Mouse (Mus musculus) activated CD4-positive, CD25-positive, alpha-beta regulatory T cell, adult 9 weeks (primary cell): Measurements from ENCODE around the gene Slpi. TPM values are rescaled to one million over a fixed set of nuclear protein-coding genes. Genes with fewer than 3 reads are reported as not detected.

Source experiments
- polyA plus RNA-seq: library from polyadenylated mRNA; unstranded; fragments of 100-300 nt; shearing (Covaris generic); gene quantifications from one replicate; pipeline ENCODE4 v1.2.1, GENCODE M21; 2017

Slpi gene
- polyA plus RNA-seq, result 5.0 TPM

DNA sequence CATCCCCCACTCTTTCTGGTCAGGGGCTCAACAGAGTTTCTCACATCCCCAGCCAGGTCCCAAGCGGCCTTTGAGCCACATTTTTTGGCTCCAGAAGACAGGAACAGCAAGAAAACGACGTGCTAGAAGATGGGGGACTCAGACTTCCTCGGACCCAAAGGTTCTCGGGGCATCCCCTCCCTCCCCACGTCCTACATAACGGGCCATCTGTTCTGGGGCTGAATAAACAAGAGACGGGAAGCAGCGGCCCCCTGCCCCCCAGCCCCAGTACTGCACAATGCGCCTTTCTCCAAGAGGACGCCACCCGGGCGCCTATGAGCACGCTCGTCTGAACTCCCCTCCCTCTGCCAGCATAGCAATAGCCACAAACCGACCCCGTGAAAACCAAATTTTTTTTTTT lies at the start of gene Slpi:
TSS of gene Slpi (minus strand) at position 76 of the 400 bp plus-strand sequence.

DNA sequence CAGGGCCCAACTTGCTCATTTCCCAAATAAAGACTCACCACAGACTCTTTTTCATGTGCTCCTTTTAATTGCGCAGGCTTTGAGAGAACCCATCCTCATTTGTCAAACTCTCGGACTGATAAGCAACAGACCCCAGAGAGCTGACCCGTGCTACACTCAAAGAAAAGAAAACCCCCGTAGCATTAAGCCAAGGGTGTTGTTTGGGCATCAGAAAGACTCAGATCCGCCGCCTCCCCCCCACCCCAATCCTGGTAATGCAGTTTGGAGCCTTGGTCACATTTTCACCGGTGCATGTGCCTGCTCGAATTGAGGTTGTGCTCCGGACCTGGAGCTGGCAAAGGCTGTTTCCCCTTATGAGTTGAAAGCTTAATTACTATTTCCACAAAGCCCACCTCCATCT lies 16.2 kb upstream of the Slpi start, which contains the start of gene Matn4:
TSS of gene Matn4 (minus strand) at position 101 of the 400 bp plus-strand sequence.

DNA sequence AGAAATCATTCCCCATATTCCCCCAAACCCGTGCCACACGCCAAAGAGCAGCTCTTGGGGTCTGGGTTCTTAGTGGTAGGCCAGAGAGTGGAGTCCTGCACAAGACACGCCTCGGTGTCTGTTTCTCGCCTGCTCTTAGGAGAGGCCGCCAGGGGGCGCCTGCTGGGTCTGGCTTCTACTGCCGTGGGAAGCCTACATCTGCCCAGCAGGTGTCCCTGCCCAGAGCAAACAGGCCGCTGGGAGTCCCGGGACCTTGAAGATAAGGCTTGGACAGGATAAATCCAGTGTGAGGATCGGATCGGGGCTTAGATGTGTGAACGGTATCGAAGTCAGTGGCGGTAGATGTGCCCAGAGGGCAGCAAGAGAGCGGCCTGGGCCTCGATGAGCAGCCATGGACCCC lies 14.0 kb upstream of the Slpi start, which contains the start of gene Rbpjl:
TSS of gene Rbpjl (plus strand) at position 236 of the 400 bp plus-strand sequence.

DNA sequence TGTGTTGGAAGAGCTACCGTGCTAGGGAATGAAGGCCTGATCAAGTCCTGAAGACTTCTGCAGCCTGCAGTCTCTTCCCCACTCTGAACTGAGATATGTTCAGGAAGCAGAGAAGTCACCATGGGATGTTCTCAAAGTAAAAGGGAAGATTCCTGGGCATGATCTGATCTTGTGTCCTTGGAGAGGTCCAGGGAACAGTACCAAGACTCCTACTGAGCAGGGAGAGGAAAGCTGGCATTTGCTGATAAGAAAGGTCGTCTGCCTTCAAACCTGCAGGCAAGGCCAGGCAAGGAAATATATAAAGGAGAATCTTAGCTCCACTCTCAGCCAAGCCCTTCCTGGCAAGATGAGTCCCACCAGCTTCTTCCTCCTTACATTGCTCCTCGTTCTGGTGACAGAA lies 56.5 kb downstream of the Slpi start, which contains the start of gene Svs5:
TSS of gene Svs5 (plus strand) at position 301 of the 400 bp plus-strand sequence.

DNA sequence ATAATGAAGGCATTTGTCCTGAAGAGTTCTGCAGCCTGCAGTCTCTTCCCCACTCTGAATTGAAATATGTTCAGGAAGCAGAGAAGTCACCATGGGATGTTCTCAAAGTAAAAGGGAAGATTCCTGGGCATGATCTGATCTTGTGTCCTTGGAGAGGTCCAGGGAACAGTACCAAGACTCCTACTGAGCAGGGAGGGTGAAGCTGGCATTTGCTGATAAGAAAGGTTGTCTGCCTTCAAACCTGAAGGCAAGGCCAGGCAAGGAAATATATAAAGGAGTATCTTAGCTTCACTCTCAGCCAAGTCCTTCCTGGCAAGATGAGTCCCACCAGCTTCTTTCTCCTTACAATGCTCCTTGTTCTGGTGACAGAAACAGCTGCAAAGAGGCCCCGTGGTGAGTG lies 72.4 kb downstream of the Slpi start, which contains the start of gene Svs6:
TSS of gene Svs6 (plus strand) at position 301 of the 400 bp plus-strand sequence.

Other genes with a start within 250 kb of the Slpi start
- gene Kcns1, start 218.0 kb downstream of the Slpi start, polyA plus RNA-seq, result not detected
- gene Wfdc5, start 206.4 kb downstream of the Slpi start, polyA plus RNA-seq, result not detected
- not detected for gene Wfdc12, start 198.5 kb downstream of the Slpi start, polyA plus RNA-seq
- gene Wfdc15a, start 189.0 kb downstream of the Slpi start, polyA plus RNA-seq, result not detected
- not detected for gene Wfdc15b, start 167.4 kb downstream of the Slpi start, polyA plus RNA-seq
- gene Svs2, start 150.6 kb downstream of the Slpi start, polyA plus RNA-seq, result not detected
- gene Svs3b, start 132.5 kb downstream of the Slpi start, polyA plus RNA-seq, result not detected
- gene Svs4, start 110.6 kb downstream of the Slpi start, polyA plus RNA-seq, result not detected
- not detected for gene Svs3a, start 99.8 kb downstream of the Slpi start, polyA plus RNA-seq
- not detected for gene Svs6, start 72.3 kb downstream of the Slpi start, polyA plus RNA-seq
- gene Svs5, start 56.4 kb downstream of the Slpi start, polyA plus RNA-seq, result not detected
- gene Rbpjl, start 14.0 kb upstream of the Slpi start, polyA plus RNA-seq, result not detected
- gene Matn4, start 16.1 kb upstream of the Slpi start, polyA plus RNA-seq, result not detected
- 36.4 TPM for gene Sdc4, start 54.8 kb upstream of the Slpi start, polyA plus RNA-seq
- 23.4 TPM for gene Sys1, start 67.9 kb upstream of the Slpi start, polyA plus RNA-seq
- gene Gm20458, start 71.9 kb upstream of the Slpi start, polyA plus RNA-seq, result 2.2 TPM
- 0.31 TPM for gene Trp53tg5, start 84.6 kb upstream of the Slpi start, polyA plus RNA-seq
- 5.9 TPM for gene Dbndd2, start 97.0 kb upstream of the Slpi start, polyA plus RNA-seq
- gene Pigt, start 108.4 kb upstream of the Slpi start, polyA plus RNA-seq, result 37.1 TPM
- 5.5 TPM for gene Wfdc2, start 173.3 kb upstream of the Slpi start, polyA plus RNA-seq
- gene Spint3, start 184.4 kb upstream of the Slpi start, polyA plus RNA-seq, result not detected
- not detected for gene Wfdc6a, start 196.4 kb upstream of the Slpi start, polyA plus RNA-seq
- not detected for gene Eppin, start 204.5 kb upstream of the Slpi start, polyA plus RNA-seq
- not detected for gene Wfdc6b, start 224.4 kb upstream of the Slpi start, polyA plus RNA-seq
- not detected for gene Wfdc8, start 224.5 kb upstream of the Slpi start, polyA plus RNA-seq
- not detected for gene Wfdc16, start 249.7 kb upstream of the Slpi start, polyA plus RNA-seq